Mouse (Mus musculus) hindbrain, embryonic 13.5 days (tissue): ENCODE results near the gene Nhsl1. TPM values are rescaled to one million over a fixed set of nuclear protein-coding genes. Genes with fewer than 3 reads are reported as not detected.

Experiments
- ATAC-seq: fragments of 200-750 bp; cut with Nextera tagmentation; 2 replicates; pipeline ENCODE4 v1.8.0; 2017; ENCODE audit warnings: moderate TSS enrichment; ENCODE audit not compliant: low FRiP score
- H3K27ac ChIP-seq: fragments of 300-500 bp; sonication (generic); 2 replicates; pipeline ENCODE4 v1.5.1; 2015; ENCODE audit warnings: inconsistent platforms, mild to moderate bottlenecking, moderate library complexity
- H3K27me3 ChIP-seq: fragments of 300-500 bp; sonication (generic); 2 replicates; pipeline ENCODE4 v1.6.1; 2015; ENCODE audit warnings: mild to moderate bottlenecking, inconsistent platforms
- H3K36me3 ChIP-seq: fragments of 300-500 bp; sonication (generic); 2 replicates; pipeline ENCODE4 v1.6.1; 2015; ENCODE audit warnings: mild to moderate bottlenecking, inconsistent platforms
- H3K4me1 ChIP-seq: fragments of 300-500 bp; sonication (generic); replicated peaks from 2 replicates; pipeline ENCODE4 v1.6.1; 2015; ENCODE audit warnings: inconsistent platforms
- H3K4me2 ChIP-seq: fragments of 300-500 bp; sonication (generic); 2 replicates; pipeline ENCODE4 v1.6.1; 2015; ENCODE audit warnings: inconsistent platforms, mild to moderate bottlenecking, moderate library complexity
- H3K4me3 ChIP-seq: fragments of 300-500 bp; sonication (generic); 2 replicates; pipeline ENCODE4 v1.5.1; 2015; ENCODE audit warnings: mild to moderate bottlenecking, inconsistent platforms
- H3K9ac ChIP-seq: fragments of 300-500 bp; sonication (generic); 2 replicates; pipeline ENCODE4 v1.6.1; 2015; ENCODE audit warnings: mild to moderate bottlenecking, inconsistent platforms
- H3K9me3 ChIP-seq: fragments of 300-500 bp; sonication (generic); 2 replicates; pipeline ENCODE4 v1.6.1; 2016; ENCODE audit warnings: inconsistent platforms
- WGBS: fragments of 180-500 bp; shearing (Covaris S2); methylation state at CpG from one replicate; pipeline ENCODE4 v1.1.7; 2015; 5-methylcytosine and 5-hydroxymethylcytosine counted together
- polyA plus RNA-seq: library from polyadenylated mRNA; unstranded; fragments of >200 nt; fragmentation: Nextera tagmentation; extraction: Ambion mirVana; gene quantifications from 2 replicates; pipeline ENCODE4 v1.2.1, GENCODE M21; 2015

Gene Nhsl1
- polyA plus RNA-seq, 1 experiment from 2014 or later: 20.7 TPM

DNA sequence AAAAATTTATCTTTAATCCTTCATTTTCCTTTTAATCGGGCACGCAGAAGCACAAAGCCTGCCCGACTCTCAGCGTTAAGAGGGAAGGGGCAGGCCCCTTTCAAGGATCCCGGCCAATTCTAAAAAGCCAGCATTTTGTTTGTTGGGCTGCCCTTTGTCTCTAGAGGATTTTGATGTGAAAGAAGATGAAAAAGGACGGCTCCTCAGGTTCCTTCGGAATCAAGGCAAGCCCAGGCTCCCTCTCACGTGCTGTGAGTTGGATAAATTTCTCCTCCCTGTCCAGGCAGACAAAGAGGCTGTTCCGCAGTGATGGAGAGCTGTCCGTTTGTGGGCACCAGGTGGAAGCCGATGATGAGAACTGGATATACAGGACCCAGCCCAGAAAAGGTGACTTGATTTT is 89.3 kb downstream of the Nhsl1 start:
- H3K4me2 ChIP-seq: peak overlapping the region; percentile 78
- no peaks in the 10 kb centered on the region for H3K9me3 ChIP-seq
- peaks cover 61% of the 10 kb centered on the region for H3K4me1 ChIP-seq
- H3K36me3 ChIP-seq: no peaks in the 10 kb centered on the region
- H3K27me3 ChIP-seq: no peaks in the 10 kb centered on the region
- H3K9ac ChIP-seq: peak overlapping the region; percentile 79
- H3K27ac ChIP-seq: peak overlapping the region; percentile 75
- peak overlapping the region; percentile 56 for H3K4me3 ChIP-seq
- 3% methylated on average over 11 of the region's 11 CpGs for WGBS
- ATAC-seq: no peak

DNA sequence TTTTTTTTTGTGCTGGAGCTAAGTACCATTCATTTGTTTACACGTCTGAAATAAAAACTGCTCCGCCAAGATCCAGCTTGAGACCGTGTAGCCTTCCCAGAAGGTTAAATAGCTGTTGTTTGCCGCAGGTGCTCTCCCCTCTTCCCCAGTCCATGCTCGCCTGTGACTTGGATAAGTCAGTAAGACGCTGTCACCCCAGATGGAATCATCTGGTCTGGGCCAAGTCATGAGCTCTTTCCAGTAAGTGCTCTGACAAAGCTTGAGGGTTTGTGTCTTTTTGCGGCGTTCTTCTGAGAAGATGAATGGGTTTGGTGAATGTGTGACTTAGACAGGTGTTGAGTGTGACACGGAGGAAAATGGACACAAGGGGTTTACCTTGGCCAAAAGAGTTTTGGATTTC is 89.8 kb downstream of the Nhsl1 start:
- peak overlapping the region; percentile 75 for H3K27ac ChIP-seq
- ATAC-seq: no peak; the same call in 1 of the 2 replicates
- 10% methylated on average over 9 of the region's 9 CpGs for WGBS
- H3K27me3 ChIP-seq: no peaks in the 10 kb centered on the region
- H3K4me3 ChIP-seq: peak overlapping the region; percentile 56
- H3K4me2 ChIP-seq: peak overlapping the region; percentile 78
- no peaks in the 10 kb centered on the region for H3K36me3 ChIP-seq
- peak overlapping the region; percentile 79 for H3K9ac ChIP-seq
- peaks cover 62% of the 10 kb centered on the region for H3K4me1 ChIP-seq
- no peaks in the 10 kb centered on the region for H3K9me3 ChIP-seq

GRCm38 (mm10) chr10:18409068-18409467 is 90.3 kb downstream of the Nhsl1 start:
- Histone ChIP-seq H3K36me3 (no peaks in the 10 kb centered on the region), H3K4me3 (peak overlapping the region; percentile 56), H3K4me2 (peak overlapping the region; percentile 78), H3K9ac (peak overlapping the region; percentile 79), H3K9me3 (no peaks in the 10 kb centered on the region), H3K27me3 (no peaks in the 10 kb centered on the region), H3K27ac (peak overlapping the region; percentile 75), H3K4me1 (peaks cover 59% of the 10 kb centered on the region)
- ATAC-seq: 0 out of 2 replicates have a peak, but pooled peaks have one; percentile 4
- 12% methylated on average over 2 of the region's 2 CpGs for WGBS

DNA sequence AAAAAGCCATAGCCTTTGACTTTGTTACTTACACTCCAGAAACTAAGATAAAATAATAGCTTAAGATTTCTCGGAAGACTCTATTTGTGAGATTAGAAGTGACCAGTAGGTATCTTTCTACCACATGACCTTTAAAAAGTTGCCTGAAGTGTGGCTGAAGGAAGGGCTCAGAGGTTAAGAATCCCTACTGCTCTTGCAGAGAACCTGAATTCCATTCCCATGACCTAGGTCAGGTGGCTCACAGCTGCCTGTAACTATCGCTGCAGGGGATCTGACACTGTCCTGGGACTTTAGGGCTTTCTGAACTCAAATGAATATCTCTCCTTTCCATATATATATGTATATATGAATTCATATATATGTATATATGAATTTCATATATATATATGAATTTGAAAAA is 92.5 kb downstream of the Nhsl1 start:
- no peak for ATAC-seq
- H3K36me3 ChIP-seq: no peaks in the 10 kb centered on the region
- peaks cover 68% of the 10 kb centered on the region for H3K4me1 ChIP-seq
- H3K27me3 ChIP-seq: no peaks in the 10 kb centered on the region
- peak overlapping the region; percentile 78 for H3K4me2 ChIP-seq
- no peak overlapping the region for H3K4me3 ChIP-seq
- no peak overlapping the region for H3K27ac ChIP-seq
- no peak overlapping the region for H3K9ac ChIP-seq
- no peaks in the 10 kb centered on the region for H3K9me3 ChIP-seq
- WGBS: 51% methylated on average over 2 of the region's 2 CpGs

- no peak overlapping the region for H3K4me3 ChIP-seq
- H3K27ac ChIP-seq: no peak overlapping the region
- ATAC-seq: no peak
- no peaks in the 10 kb centered on the region for H3K36me3 ChIP-seq
- H3K9me3 ChIP-seq: no peaks in the 10 kb centered on the region
- no peak overlapping the region for H3K9ac ChIP-seq
- 89% methylated on average over 11 of the region's 11 CpGs for WGBS
- H3K4me1 ChIP-seq: peaks cover 61% of the 10 kb centered on the region
- no peaks in the 10 kb centered on the region for H3K27me3 ChIP-seq
- H3K4me2 ChIP-seq: no peak overlapping the region
Observed at GRCm38 (mm10) chr10:18415946-18416345, 97.2 kb downstream of the Nhsl1 start.

DNA sequence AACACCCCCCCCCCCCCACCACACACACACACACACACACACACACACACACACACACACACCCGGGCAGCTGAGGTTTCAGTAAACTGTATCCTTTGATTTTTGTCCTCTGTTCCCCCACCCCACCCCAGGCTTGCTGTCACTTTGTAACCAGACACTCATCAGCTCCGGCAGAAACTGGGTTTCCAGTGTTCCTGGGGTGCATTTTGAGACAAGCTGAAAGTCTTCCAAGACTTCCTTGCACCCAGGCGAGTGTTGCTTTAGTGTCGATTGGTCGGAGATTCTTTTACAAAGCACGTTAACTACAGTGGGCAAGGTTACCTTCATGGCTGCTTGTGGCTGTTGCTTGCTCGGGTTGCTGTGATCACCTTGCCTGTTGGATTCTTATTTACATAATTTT is 99.4 kb downstream of the Nhsl1 start:
- H3K4me3 ChIP-seq: no peak overlapping the region
- H3K27me3 ChIP-seq: no peaks in the 10 kb centered on the region
- no peak overlapping the region for H3K27ac ChIP-seq
- no peaks in the 10 kb centered on the region for H3K9me3 ChIP-seq
- peaks cover 47% of the 10 kb centered on the region for H3K4me1 ChIP-seq
- ATAC-seq: no peak
- H3K9ac ChIP-seq: no peak overlapping the region
- no peak overlapping the region for H3K4me2 ChIP-seq
- WGBS: 43% methylated on average over 7 of the region's 7 CpGs
- H3K36me3 ChIP-seq: no peaks in the 10 kb centered on the region

GRCm38 (mm10) chr10:18419508-18419907 is 100.7 kb downstream of the Nhsl1 start:
- Histone ChIP-seq H3K36me3 (no peaks in the 10 kb centered on the region), H3K27ac (peak overlapping the region; percentile 66), H3K27me3 (no peaks in the 10 kb centered on the region), H3K4me1 (peaks cover 44% of the 10 kb centered on the region), H3K9me3 (no peaks in the 10 kb centered on the region), H3K9ac (peak overlapping the region; percentile 4; the same call in 1 of the 2 replicates), H3K4me2 (no peak overlapping the region), H3K4me3 (no peak overlapping the region)
- ATAC-seq: no peak
- 39% methylated on average over 10 of the region's 10 CpGs for WGBS

- no peak overlapping the region for H3K4me2 ChIP-seq
- peaks cover 36% of the 10 kb centered on the region for H3K4me1 ChIP-seq
- 87% methylated on average over 6 of the region's 6 CpGs for WGBS
- no peaks in the 10 kb centered on the region for H3K9me3 ChIP-seq
- no peaks in the 10 kb centered on the region for H3K36me3 ChIP-seq
- H3K4me3 ChIP-seq: no peak overlapping the region
- no peak overlapping the region for H3K9ac ChIP-seq
- no peak overlapping the region for H3K27ac ChIP-seq
- no peak for ATAC-seq
- H3K27me3 ChIP-seq: no peaks in the 10 kb centered on the region
Observed at GRCm38 (mm10) chr10:18420259-18421000, 101.6 kb downstream of the Nhsl1 start.

DNA sequence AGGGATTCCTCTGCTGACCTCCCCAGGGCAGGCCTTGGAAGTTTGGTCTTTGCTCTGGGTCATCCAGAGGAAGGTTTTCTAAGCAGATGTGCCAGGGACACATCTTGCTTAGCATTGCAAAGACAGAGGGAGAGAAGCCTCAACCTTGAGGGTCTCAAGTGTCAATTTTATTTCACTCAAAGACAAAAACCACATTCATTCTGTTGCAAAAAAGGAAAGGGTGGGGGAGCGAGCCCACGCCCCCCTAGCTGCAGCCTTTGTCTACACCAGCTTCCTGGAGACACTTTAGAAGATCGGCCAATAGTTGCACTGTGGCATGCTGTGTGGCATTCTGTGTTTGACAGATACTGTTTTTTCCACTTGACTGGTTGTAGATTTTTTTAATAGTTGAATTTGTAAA is 104.2 kb downstream of the Nhsl1 start:
- Histone ChIP-seq H3K4me3 (no peak overlapping the region), H3K9me3 (no peaks in the 10 kb centered on the region), H3K27me3 (no peaks in the 10 kb centered on the region), H3K4me2 (no peak overlapping the region), H3K4me1 (peaks cover 30% of the 10 kb centered on the region), H3K27ac (no peak overlapping the region), H3K36me3 (peaks cover 16% of the 10 kb centered on the region), H3K9ac (no peak overlapping the region)
- WGBS: 12% methylated on average over 3 of the region's 3 CpGs
- ATAC-seq: no peak; the same call in 1 of the 2 replicates

GRCm38 (mm10) chr10:18423557-18423956 is 104.8 kb downstream of the Nhsl1 start:
- H3K27me3 ChIP-seq: no peaks in the 10 kb centered on the region
- ATAC-seq: no peak
- H3K4me1 ChIP-seq: peaks cover 25% of the 10 kb centered on the region
- WGBS: 50% methylated on average over 9 of the region's 9 CpGs
- H3K9ac ChIP-seq: no peak overlapping the region
- no peaks in the 10 kb centered on the region for H3K9me3 ChIP-seq
- H3K4me3 ChIP-seq: no peak overlapping the region
- H3K27ac ChIP-seq: no peak overlapping the region
- H3K36me3 ChIP-seq: peaks cover 18% of the 10 kb centered on the region
- H3K4me2 ChIP-seq: no peak overlapping the region

GRCm38 (mm10) chr10:18427866-18428265 is 109.1 kb downstream of the Nhsl1 start:
- H3K36me3 ChIP-seq: peaks cover 29% of the 10 kb centered on the region
- H3K4me3 ChIP-seq: no peak overlapping the region
- H3K9ac ChIP-seq: no peak overlapping the region
- ATAC-seq: no peak
- no peak overlapping the region for H3K4me2 ChIP-seq
- H3K4me1 ChIP-seq: peaks cover 26% of the 10 kb centered on the region
- 93% methylated on average over 9 of the region's 9 CpGs for WGBS
- no peak overlapping the region for H3K27ac ChIP-seq
- H3K27me3 ChIP-seq: no peaks in the 10 kb centered on the region
- no peaks in the 10 kb centered on the region for H3K9me3 ChIP-seq

GRCm38 (mm10) chr10:18429533-18429932 is 110.7 kb downstream of the Nhsl1 start:
- 95% methylated on average over 3 of the region's 3 CpGs for WGBS
- no peak overlapping the region for H3K9ac ChIP-seq
- H3K36me3 ChIP-seq: peaks cover 29% of the 10 kb centered on the region
- no peak overlapping the region for H3K4me2 ChIP-seq
- no peaks in the 10 kb centered on the region for H3K27me3 ChIP-seq
- ATAC-seq: no peak
- H3K27ac ChIP-seq: no peak overlapping the region
- peaks cover 20% of the 10 kb centered on the region for H3K4me1 ChIP-seq
- no peaks in the 10 kb centered on the region for H3K9me3 ChIP-seq
- no peak overlapping the region for H3K4me3 ChIP-seq

- ATAC-seq: peak; percentile 19; the same call in 1 of the 2 replicates
- H3K27ac ChIP-seq: peak overlapping the region; percentile 10; the same call in 1 of the 2 replicates
Observed at GRCm38 (mm10) chr10:18430141-18430540, 111.4 kb downstream of the Nhsl1 start.

More at GRCm38 (mm10) chr10:18430141-18430540, 111.4 kb downstream of the Nhsl1 start:
- Histone ChIP-seq H3K4me3 (no peak overlapping the region), H3K4me2 (no peak overlapping the region), H3K9ac (no peak overlapping the region), H3K27me3 (no peaks in the 10 kb centered on the region), H3K4me1 (peaks cover 22% of the 10 kb centered on the region), H3K9me3 (no peaks in the 10 kb centered on the region), H3K36me3 (peaks cover 29% of the 10 kb centered on the region)
- 76% methylated on average over 8 of the region's 8 CpGs for WGBS
